Comparison of ENCODE assay signal across 13 mouse cellular contexts in the genomic region with DNA sequence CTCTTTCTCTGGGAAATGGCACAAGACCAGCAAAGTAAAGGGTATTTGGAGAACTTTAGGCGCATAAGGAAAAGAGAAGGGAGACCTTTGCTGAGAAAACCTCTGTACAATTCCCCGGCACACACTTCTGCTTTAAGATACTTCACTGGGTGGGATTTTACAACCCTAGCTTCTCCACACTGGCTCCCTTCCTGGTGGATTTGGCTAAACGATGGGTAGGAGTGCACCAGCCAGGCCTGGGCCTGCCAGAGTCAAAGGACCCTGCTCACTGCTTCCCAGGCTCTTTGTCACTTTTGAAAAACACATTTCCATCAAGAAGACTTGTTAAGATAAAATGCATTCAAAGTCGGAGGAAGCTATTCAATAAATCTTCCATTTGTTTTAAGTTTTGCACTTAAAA. TPM values are rescaled to one million over a fixed set of nuclear protein-coding genes. Genes with fewer than 3 reads are reported as not detected.
DNase-seq lines count a peak whose midpoint lies in the region; ATAC-seq lines count a peak whose summit lies in the region.
"Had no signal": no experiment of that assay in that cellular context is flagged by ENCODE, and none has a peak within 500 bp of the region (broad histone marks: within the 10 kb centered on the region; RNA-seq: fewer than 3 reads in every experiment).

No protein-coding gene starts in this region.

- peaks cover 26% of the 10 kb centered on the region for H3K27me3 ChIP-seq in kidney, embryonic 15.5 days
- peaks cover 29% of the 10 kb centered on the region for H3K27me3 ChIP-seq in embryonic facial prominence, embryonic 12.5 days
- peaks cover 3% of the 10 kb centered on the region; the same call in 1 of the 2 replicates for H3K27me3 ChIP-seq in forebrain, embryonic 15.5 days
- peaks cover 3% of the 10 kb centered on the region; the same call in 1 of the 2 replicates for H3K27me3 ChIP-seq in midbrain, embryonic 15.5 days (replicated peaks)
- peaks cover 45% of the 10 kb centered on the region for H3K27me3 ChIP-seq in intestine, embryonic 16.5 days (replicated peaks; ENCODE audit: control insufficient read depth, insufficient read depth, low read length)

- 0 out of 2 replicates have a peak overlapping the region, but pooled peaks have one; percentile 10 for H3K9ac ChIP-seq in kidney, embryonic 15.5 days
- peak overlapping the region; percentile 94 for H3K9ac ChIP-seq in embryonic facial prominence, embryonic 12.5 days
- H3K9ac ChIP-seq in forebrain, embryonic 15.5 days (replicated peaks) = peak overlapping the region; percentile 99
- H3K9ac ChIP-seq in midbrain, embryonic 15.5 days = peak overlapping the region; percentile 76
- H3K9ac ChIP-seq in intestine, embryonic 16.5 days (ENCODE audit: low read depth, low read length) = no peak overlapping the region
- H3K9ac ChIP-seq: limb, embryonic 15.5 days had no signal

- H3K4me2 ChIP-seq in kidney, embryonic 15.5 days = peak overlapping the region; percentile 85
- peak overlapping the region; percentile 75 for H3K4me2 ChIP-seq in embryonic facial prominence, embryonic 12.5 days (replicated peaks)
- H3K4me2 ChIP-seq in forebrain, embryonic 15.5 days (replicated peaks) = peak overlapping the region; percentile 60
- peak overlapping the region; percentile 60 for H3K4me2 ChIP-seq in midbrain, embryonic 15.5 days
- H3K4me2 ChIP-seq in intestine, embryonic 16.5 days (ENCODE audit: low read depth, low read length) = no peak overlapping the region
- H3K4me2 ChIP-seq: limb, embryonic 15.5 days had no signal

- DNase-seq in kidney, adult 18-20 months = no peak
- DNase-seq in adrenal gland, postnatal 25 days = no peak
- DNase-seq: adrenal gland, postnatal 14 days; gastrocnemius, postnatal 25 days; right cerebral cortex, adult 18-20 months had no signal

- H3K4me1 ChIP-seq in kidney, embryonic 15.5 days = peaks cover 32% of the 10 kb centered on the region
- H3K4me1 ChIP-seq in embryonic facial prominence, embryonic 12.5 days = peaks cover 18% of the 10 kb centered on the region; the same call in 1 of the 2 replicates
- peaks cover 35% of the 10 kb centered on the region for H3K4me1 ChIP-seq in forebrain, embryonic 15.5 days
- H3K4me1 ChIP-seq in midbrain, embryonic 15.5 days = peaks cover 36% of the 10 kb centered on the region
- peaks cover 8% of the 10 kb centered on the region; the same call in 1 of the 2 replicates for H3K4me1 ChIP-seq in intestine, embryonic 16.5 days (ENCODE audit: control insufficient read depth, insufficient read depth, low read length)

- peak overlapping the region; percentile 17 for H3K4me3 ChIP-seq in kidney, embryonic 15.5 days (replicated peaks)
- H3K4me3 ChIP-seq in embryonic facial prominence, embryonic 12.5 days = peak overlapping the region; percentile 62
- H3K4me3 ChIP-seq in forebrain, embryonic 15.5 days = peak overlapping the region; percentile 89
- peak overlapping the region; percentile 94 for H3K4me3 ChIP-seq in midbrain, embryonic 15.5 days
- H3K4me3 ChIP-seq in intestine, embryonic 16.5 days (ENCODE audit: low read length) = no peak overlapping the region
- H3K4me3 ChIP-seq: limb, embryonic 15.5 days; megakaryocyte, embryonic 14.5 days had no signal

- 44% methylated on average over 4 of the region's 4 CpGs for WGBS in kidney, embryonic 15.5 days
- WGBS in embryonic facial prominence, embryonic 12.5 days = 28% methylated on average over 4 of the region's 4 CpGs
- 25% methylated on average over 4 of the region's 4 CpGs for WGBS in forebrain, embryonic 15.5 days
- 32% methylated on average over 4 of the region's 4 CpGs for WGBS in midbrain, embryonic 15.5 days
- WGBS in intestine, embryonic 16.5 days = 45% methylated on average over 4 of the region's 4 CpGs

- H3K27ac ChIP-seq in kidney, embryonic 15.5 days = peak overlapping the region; percentile 32; the same call in 1 of the 2 replicates
- peak overlapping the region; percentile 95 for H3K27ac ChIP-seq in embryonic facial prominence, embryonic 12.5 days
- H3K27ac ChIP-seq in forebrain, embryonic 15.5 days (replicated peaks) = peak overlapping the region; percentile 87
- peak overlapping the region; percentile 83 for H3K27ac ChIP-seq in midbrain, embryonic 15.5 days
- no peak overlapping the region for H3K27ac ChIP-seq in intestine, embryonic 16.5 days (ENCODE audit: low read length)
- H3K27ac ChIP-seq: limb, embryonic 15.5 days had no signal

- H3K9me3 ChIP-seq in kidney, embryonic 15.5 days (replicated peaks) = no peaks in the 10 kb centered on the region
- H3K9me3 ChIP-seq in embryonic facial prominence, embryonic 12.5 days = no peaks in the 10 kb centered on the region
- H3K9me3 ChIP-seq in forebrain, embryonic 15.5 days = no peaks in the 10 kb centered on the region
- H3K9me3 ChIP-seq in midbrain, embryonic 15.5 days = no peaks in the 10 kb centered on the region
- no peaks in the 10 kb centered on the region for H3K9me3 ChIP-seq in intestine, embryonic 16.5 days (ENCODE audit: control insufficient read depth, low read length)
- H3K9me3 ChIP-seq: limb, embryonic 15.5 days had no signal

- H3K36me3 ChIP-seq in kidney, embryonic 15.5 days = peaks cover 24% of the 10 kb centered on the region
- H3K36me3 ChIP-seq in embryonic facial prominence, embryonic 12.5 days = peaks cover 14% of the 10 kb centered on the region; the same call in 1 of the 2 replicates
- no peaks in the 10 kb centered on the region for H3K36me3 ChIP-seq in forebrain, embryonic 15.5 days
- no peaks in the 10 kb centered on the region for H3K36me3 ChIP-seq in midbrain, embryonic 15.5 days (replicated peaks)
- no peaks in the 10 kb centered on the region for H3K36me3 ChIP-seq in intestine, embryonic 16.5 days (ENCODE audit: control insufficient read depth, insufficient read depth, low read length)
- H3K36me3 ChIP-seq: limb, embryonic 15.5 days had no signal

- ATAC-seq in kidney, embryonic 15.5 days (replicated peaks; ENCODE audit: low FRiP score) = no peak
- no peak for ATAC-seq in embryonic facial prominence, embryonic 12.5 days (ENCODE audit: insufficient number of reproducible peaks, insufficient read depth, low FRiP score, low TSS enrichment)
- no peak for ATAC-seq in forebrain, embryonic 15.5 days (replicated peaks)
- no peak for ATAC-seq in midbrain, embryonic 15.5 days (replicated peaks)
- no peak for ATAC-seq in intestine, embryonic 16.5 days
- ATAC-seq in megakaryocyte progenitor cell, adult 5-6 weeks (replicated peaks; ENCODE audit: poor library complexity) = no peak

RNA-seq across cellular contexts. Expression of a gene that starts 6.3 kb away (rescaled TPM):
- 15.1 and 18.1 TPM in 2 replicates for polyA plus RNA-seq in kidney, embryonic 15.5 days (2015; fragmentation: Nextera tagmentation; extraction: Ambion mirVana)
- polyA plus RNA-seq in embryonic facial prominence, embryonic 12.5 days (2016; fragmentation: Nextera tagmentation; extraction: Ambion mirVana) = 46.5 and 49.0 TPM in 2 replicates
- 77.7 and 88.5 TPM in 2 replicates for polyA plus RNA-seq in forebrain, embryonic 15.5 days (2015; fragmentation: Nextera tagmentation; extraction: Ambion mirVana)
- polyA plus RNA-seq in midbrain, embryonic 15.5 days (2015; fragmentation: Nextera tagmentation; extraction: Ambion mirVana) = 58.4 and 61.2 TPM in 2 replicates
- polyA plus RNA-seq in intestine, embryonic 16.5 days (2015; fragmentation: Nextera tagmentation; extraction: Ambion mirVana) = 0.87 and 1.2 TPM in 2 replicates
- total RNA-seq in megakaryocyte progenitor cell, adult 5-6 weeks (2015) = not detected in 2 replicates
- total RNA-seq in megakaryocyte progenitor cell, adult 5-6 weeks (2017) = not detected in 2 replicates
- total RNA-seq in adrenal gland, postnatal 25 days (2021) = 17.5 and 28.8 TPM in 2 replicates
